Mouse (Mus musculus) bone marrow macrophage, adult 2 months (primary cell): Measurements from ENCODE around the gene Banp.

Source experiments
- CTCF ChIP-seq: IDR thresholded peaks from 2 replicates; pipeline ENCODE4 v1.5.1; 2012; ENCODE audit warnings: low read depth, mild to moderate bottlenecking, low read length, moderate library complexity
- POLR2A ChIP-seq: IDR thresholded peaks from 2 replicates; pipeline ENCODE4 v1.6.1; 2012; ENCODE audit warnings: mild to moderate bottlenecking, low read depth, low read length, borderline replicate concordance

- TF ChIP-seq CTCF (no peak), POLR2A (no peak)
Observed at GRCm38 (mm10) chr8:122069281-122069680, 119.7 kb downstream of the Banp start.
